Mouse (Mus musculus) lung, adult 18-20 months (tissue): Measurements from ENCODE around the gene Ucp2.

Source experiments
- DNase-seq, 2 experiments: peaks; one replicate each; pipeline ENCODE4 v3.0.0; 2022; ENCODE audit warnings: mixed read lengths in 2 of 2

Gene Ucp2

GRCm38 (mm10) chr7:100504740-100505487 is 11.8 kb downstream of the Ucp2 start:
- no peak for DNase-seq

- DNase-seq = no peak
Observed at GRCm38 (mm10) chr7:100506494-100506893, 13.4 kb downstream of the Ucp2 start.

- no peak for DNase-seq
Observed at GRCm38 (mm10) chr7:100508670-100509069, 15.5 kb downstream of the Ucp2 start.

GRCm38 (mm10) chr7:100511602-100512001 is 18.5 kb downstream of the Ucp2 start:
- peak in 1 of 2 experiments; percentile 22 for DNase-seq

- DNase-seq = no peak
Observed at GRCm38 (mm10) chr7:100514573-100514972, 21.4 kb downstream of the Ucp2 start, which contains the start of gene Dnajb13. Gene Dnajb13 (minus strand): TSS chr7:100514960.

GRCm38 (mm10) chr7:100520204-100520603 is 27.1 kb downstream of the Ucp2 start:
- DNase-seq = no peak

GRCm38 (mm10) chr7:100520663-100521285 is 27.6 kb downstream of the Ucp2 start:
- peak; percentile 79 to 80 for DNase-seq

GRCm38 (mm10) chr7:100522222-100522621 is 29.1 kb downstream of the Ucp2 start:
- DNase-seq = no peak

- DNase-seq = no peak
Observed at GRCm38 (mm10) chr7:100524669-100525068, 31.5 kb downstream of the Ucp2 start.

- no peak for DNase-seq
Observed at GRCm38 (mm10) chr7:100530766-100531165, 37.6 kb downstream of the Ucp2 start.

- peak; percentile 49 to 52 for DNase-seq
Observed at GRCm38 (mm10) chr7:100533503-100533902, 40.4 kb downstream of the Ucp2 start.

- DNase-seq = no peak
Observed at GRCm38 (mm10) chr7:100534216-100534615, 41.1 kb downstream of the Ucp2 start.

- no peak for DNase-seq
Observed at GRCm38 (mm10) chr7:100535831-100536230, 42.7 kb downstream of the Ucp2 start.

GRCm38 (mm10) chr7:100536804-100537518 is 43.8 kb downstream of the Ucp2 start, which contains the start of gene Coa4:
Gene Coa4 (plus strand): TSS chr7:100537071.
- DNase-seq = peak; percentile 89 to 93

GRCm38 (mm10) chr7:100537519-100537902 is 44.4 kb downstream of the Ucp2 start:
- DNase-seq = no peak

GRCm38 (mm10) chr7:100539516-100539915 is 46.4 kb downstream of the Ucp2 start:
- DNase-seq = peak; percentile 51 to 61

GRCm38 (mm10) chr7:100544437-100544836 is 51.3 kb downstream of the Ucp2 start:
- DNase-seq = no peak

GRCm38 (mm10) chr7:100547631-100548030 is 54.5 kb downstream of the Ucp2 start:
- no peak for DNase-seq

GRCm38 (mm10) chr7:100549796-100550195 is 56.7 kb downstream of the Ucp2 start:
- no peak for DNase-seq

GRCm38 (mm10) chr7:100550338-100551007 is 57.3 kb downstream of the Ucp2 start:
- peak in 1 of 2 experiments; percentile 30 for DNase-seq
